Mouse (Mus musculus) liver, embryonic 14.5 days (tissue): ENCODE results near the gene Gm26558.

ENCODE experiments used
- CTCF ChIP-seq: IDR thresholded peaks from 2 replicates; pipeline ENCODE4 v1.5.1; 2016; ENCODE audit warnings: antibody characterized with exemption, low read depth, control low read depth
- EP300 ChIP-seq: IDR thresholded peaks from 2 replicates; pipeline ENCODE4 v1.6.1; 2016; ENCODE audit warnings: antibody characterized with exemption, low read depth

- TF ChIP-seq CTCF (peak; percentile 78), EP300 (no peak)
These were observed 41.7 kb downstream of the Gm26558 start for GRCm38 (mm10) chr2:70620225-70620624.
